Mouse (Mus musculus): Measurements from ENCODE around the gene Nipal1. TPM values are rescaled to one million over a fixed set of nuclear protein-coding genes. Genes with fewer than 3 reads are reported as not detected.

Nipal1 gene
- total RNA-seq, 2 experiments from 2014 or later: not detected

DNA sequence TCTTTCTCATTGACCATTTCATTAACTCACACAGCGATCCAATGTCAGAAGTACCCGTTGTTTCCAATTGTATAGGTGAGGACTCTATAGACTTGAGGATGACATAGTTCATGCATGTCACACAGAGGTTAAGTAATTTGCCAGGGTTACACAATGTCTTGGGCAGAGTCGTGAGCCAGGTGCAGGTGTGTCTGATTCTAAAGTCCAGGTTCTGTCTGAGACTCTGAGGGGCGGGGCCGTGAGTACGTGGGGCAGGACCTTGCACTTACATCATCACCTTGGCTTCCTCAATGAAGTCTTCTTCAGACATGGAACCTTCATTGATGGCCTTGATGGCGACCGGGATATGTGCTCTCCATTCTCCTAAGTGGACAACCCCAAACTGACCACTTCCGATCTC, 62.4 kb downstream of the Nipal1 start:
- DNase-seq (ENCODE audit: extremely low spot score in 1 of 2, low spot score in 2 of 2): no peak
- intact Hi-C loops (cut with DNase I): loop anchor here (2.0 to 5.0 kb wide), 2 partner anchors 47 to 359 kb away; no protein-coding TSS in a partner anchor

DNA sequence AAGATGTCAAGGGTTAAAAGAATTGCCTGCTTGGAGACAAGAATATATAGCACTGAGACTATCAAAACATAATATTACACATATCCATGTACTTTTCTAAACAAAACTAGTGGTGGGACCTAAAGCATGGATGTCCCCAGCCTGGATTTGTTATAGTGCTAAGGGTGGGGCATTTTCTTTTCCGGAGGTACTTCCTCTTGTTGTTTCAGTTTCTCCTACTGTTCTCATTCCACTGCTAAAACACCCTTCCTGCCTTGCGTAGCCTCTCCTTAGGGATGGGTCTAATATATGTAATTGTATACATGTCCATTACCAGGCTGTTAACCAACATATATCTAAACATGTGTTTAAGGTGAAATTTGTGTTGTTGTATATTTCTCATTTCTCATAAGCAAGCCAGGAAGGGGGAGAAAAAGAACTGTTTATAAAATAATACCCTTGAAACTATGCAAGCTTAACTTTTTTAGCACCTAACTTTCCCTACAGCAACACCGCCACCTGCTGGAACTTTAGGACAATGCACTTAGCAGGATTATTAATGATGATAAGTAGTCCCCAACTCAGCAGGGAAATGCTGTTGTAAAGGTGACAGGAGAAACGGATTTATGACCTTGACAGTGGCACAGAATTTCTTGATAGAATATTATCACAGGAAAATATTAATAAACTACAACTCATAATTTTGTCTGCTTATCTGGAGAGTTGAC, 63.1 kb downstream of the Nipal1 start:
- intact Hi-C loops (cut with DNase I): loop anchor here (2.0 to 5.0 kb wide), 2 partner anchors 47 to 360 kb away; no protein-coding TSS in a partner anchor

DNA sequence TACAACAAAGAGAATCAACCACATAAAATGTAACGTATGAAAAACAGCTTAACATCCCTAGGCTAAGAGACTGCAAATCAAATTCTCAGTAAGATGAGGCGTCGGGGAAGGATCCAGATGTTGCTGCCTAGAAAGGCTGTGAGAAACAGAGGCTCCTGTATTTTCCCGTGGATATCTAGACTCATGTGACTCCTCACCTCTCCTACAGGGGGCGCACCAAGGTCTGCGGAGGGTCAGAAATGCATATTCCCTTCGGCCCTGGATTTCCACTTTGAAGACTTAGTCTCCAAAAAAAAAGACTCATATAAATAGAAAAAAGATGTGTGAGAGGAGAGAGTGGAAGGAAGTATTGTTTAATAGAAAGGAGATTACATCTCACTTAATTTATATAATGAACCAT, 73.0 kb downstream of the Nipal1 start:
- no peak for DNase-seq (ENCODE audit: extremely low spot score in 1 of 2, low spot score in 2 of 2)
- intact Hi-C loops (cut with DNase I): no loop called here

More for the DNA sequence above, 63.1 kb downstream of the Nipal1 start:
- DNase-seq (ENCODE audit: extremely low spot score in 1 of 2, low spot score in 2 of 2): peak; percentile 61 to 68

Other genes with a start within 250 kb of the Nipal1 start
- under 1 TPM; 0.51 to 0.57 TPM for gene Corin, start 143.3 kb upstream of the Nipal1 start, total RNA-seq (2021)
- 10 to 100 TPM; 18.1 to 19.1 TPM for gene Nfxl1, start 88.1 kb upstream of the Nipal1 start, total RNA-seq (2021)
- gene Zar1, start 66.5 kb upstream of the Nipal1 start, total RNA-seq (2021): 1 to 10 TPM; 1.2 to 1.6 TPM
- gene Gm5868, start 60.2 kb upstream of the Nipal1 start, total RNA-seq (2021): 1 to 10 TPM; 1.7 to 1.9 TPM
- not detected for gene Cnga1, start 3.5 kb upstream of the Nipal1 start, total RNA-seq (2021)
- gene Txk, start 105.0 kb downstream of the Nipal1 start, total RNA-seq (2021): under 1 TPM; 0.49 to 0.56 TPM
- gene Tec, start 220.7 kb downstream of the Nipal1 start, total RNA-seq (2021): 10 to 100 TPM in 1 of 2 experiments, 1 to 10 TPM in 1; 7.3 to 12.4 TPM

Measured in left cerebral cortex, postnatal 10 days (tissue).